Mouse (Mus musculus) neural tube, embryonic 11.5 days (tissue): ENCODE data around the gene Sorbs2. TPM values are rescaled to one million over a fixed set of nuclear protein-coding genes. Genes with fewer than 3 reads are reported as not detected.

Experiments used
- ATAC-seq: fragments of 200-750 bp; cut with Nextera tagmentation; 2 replicates; pipeline ENCODE4 v1.8.0; 2017; ENCODE audit warnings: moderate number of reproducible peaks, mild to moderate bottlenecking, moderate TSS enrichment, moderate library complexity; ENCODE audit not compliant: insufficient read depth, low FRiP score, low TSS enrichment
- DNase-seq: peaks from one replicate; pipeline ENCODE4 v3.0.0-alpha.2; 2015; ENCODE audit warnings: low spot score
- H3K27ac ChIP-seq: fragments of 300-500 bp; sonication (generic); 2 replicates; pipeline ENCODE4 v1.5.1; 2014; ENCODE audit warnings: low read depth, mild to moderate bottlenecking, low read length
- H3K27me3 ChIP-seq: fragments of 300-500 bp; sonication (generic); 2 replicates; pipeline ENCODE4 v1.6.1; 2014; ENCODE audit warnings: mild to moderate bottlenecking, low read length, mixed read lengths; ENCODE audit not compliant: control insufficient read depth, insufficient read depth
- H3K36me3 ChIP-seq: fragments of 300-500 bp; sonication (generic); 2 replicates; pipeline ENCODE4 v1.6.1; 2014; ENCODE audit warnings: mild to moderate bottlenecking, low read length, moderate library complexity, mixed read lengths; ENCODE audit not compliant: control insufficient read depth, insufficient read depth
- H3K4me1 ChIP-seq: fragments of 300-500 bp; sonication (generic); 2 replicates; pipeline ENCODE4 v1.6.1; 2014; ENCODE audit warnings: low read length, mixed read lengths; ENCODE audit not compliant: control insufficient read depth, insufficient read depth
- H3K4me2 ChIP-seq: fragments of 300-500 bp; sonication (generic); 2 replicates; pipeline ENCODE4 v1.6.1; 2014; ENCODE audit warnings: low read depth, mild to moderate bottlenecking, moderate library complexity
- H3K4me3 ChIP-seq: fragments of 300-500 bp; sonication (generic); 2 replicates; pipeline ENCODE4 v1.5.1; 2014; ENCODE audit warnings: low read depth, low read length
- H3K9ac ChIP-seq: fragments of 300-500 bp; sonication (generic); 2 replicates; pipeline ENCODE4 v1.6.1; 2014; ENCODE audit warnings: mild to moderate bottlenecking, low read length
- H3K9me3 ChIP-seq: fragments of 300-500 bp; sonication (generic); 2 replicates; pipeline ENCODE4 v1.6.1; 2016; ENCODE audit warnings: low read length; ENCODE audit not compliant: control insufficient read depth
- whole genome bisulfite sequencing: fragments of 180-500 bp; shearing (Covaris S2); extraction: QIAGEN DNeasy Blood & Tissue Kit; methylation state at CpG from one replicate; pipeline ENCODE4 v1.1.7; 2014; 5-methylcytosine and 5-hydroxymethylcytosine counted together
- polyA plus RNA-seq: library from polyadenylated mRNA; unstranded; fragments of >200 nt; fragmentation: Nextera tagmentation; extraction: Ambion mirVana; gene quantifications from 2 replicates; pipeline ENCODE4 v1.2.1, GENCODE M21; 2014

Gene Sorbs2
- polyA plus RNA-seq, 1 experiment from 2014 or later: 40.9 TPM

- H3K27me3 ChIP-seq: no peaks in the 10 kb centered on the region
- H3K36me3 ChIP-seq: no peaks in the 10 kb centered on the region
- no peaks in the 10 kb centered on the region for H3K4me1 ChIP-seq
- DNase-seq: no peak
- H3K9me3 ChIP-seq: no peaks in the 10 kb centered on the region
- H3K9ac ChIP-seq: no peak overlapping the region
- ATAC-seq: no peak
- no peak overlapping the region for H3K4me3 ChIP-seq
- H3K27ac ChIP-seq: no peak overlapping the region
- no peak overlapping the region for H3K4me2 ChIP-seq
These were observed 131.9 kb downstream of the Sorbs2 start for GRCm38 (mm10) chr8:45639444-45639843.

GRCm38 (mm10) chr8:45644651-45645050 lies 137.1 kb downstream of the Sorbs2 start:
- H3K9me3 ChIP-seq: no peaks in the 10 kb centered on the region
- 85% methylated on average over 2 of the region's 2 CpGs for whole genome bisulfite sequencing
- H3K9ac ChIP-seq: no peak overlapping the region
- no peaks in the 10 kb centered on the region for H3K4me1 ChIP-seq
- H3K4me2 ChIP-seq: no peak overlapping the region
- ATAC-seq: no peak
- no peak for DNase-seq
- no peaks in the 10 kb centered on the region for H3K36me3 ChIP-seq
- H3K4me3 ChIP-seq: no peak overlapping the region
- no peak overlapping the region for H3K27ac ChIP-seq
- no peaks in the 10 kb centered on the region for H3K27me3 ChIP-seq

- no peak overlapping the region for H3K9ac ChIP-seq
These were observed 141.5 kb downstream of the Sorbs2 start for GRCm38 (mm10) chr8:45649063-45649462.

GRCm38 (mm10) chr8:45649966-45650365 lies 142.4 kb downstream of the Sorbs2 start:
- no peak overlapping the region for H3K4me2 ChIP-seq
- H3K27me3 ChIP-seq: no peaks in the 10 kb centered on the region
- 95% methylated on average over 5 of the region's 5 CpGs for WGBS
- H3K27ac ChIP-seq: no peak overlapping the region
- no peak overlapping the region for H3K4me3 ChIP-seq
- DNase-seq (no peak), ATAC-seq (no peak)
- H3K36me3 ChIP-seq: no peaks in the 10 kb centered on the region
- H3K4me1 ChIP-seq: no peaks in the 10 kb centered on the region
- H3K9ac ChIP-seq: no peak overlapping the region
- no peaks in the 10 kb centered on the region for H3K9me3 ChIP-seq

More at GRCm38 (mm10) chr8:45649063-45649462, 141.5 kb downstream of the Sorbs2 start:
- Histone ChIP-seq H3K36me3 (no peaks in the 10 kb centered on the region), H3K27ac (no peak overlapping the region), H3K4me1 (no peaks in the 10 kb centered on the region), H3K4me3 (no peak overlapping the region), H3K27me3 (no peaks in the 10 kb centered on the region), H3K4me2 (no peak overlapping the region), H3K9me3 (no peaks in the 10 kb centered on the region)
- 95% methylated on average over 7 of the region's 7 CpGs for WGBS
- ATAC-seq (no peak), DNase-seq (no peak)

- Histone ChIP-seq H3K4me2 (no peak overlapping the region), H3K4me1 (no peaks in the 10 kb centered on the region), H3K27ac (no peak overlapping the region), H3K9ac (no peak overlapping the region), H3K9me3 (no peaks in the 10 kb centered on the region), H3K27me3 (no peaks in the 10 kb centered on the region), H3K4me3 (no peak overlapping the region), H3K36me3 (no peaks in the 10 kb centered on the region)
- no peak for ATAC-seq
- no peak for DNase-seq
- 88% methylated on average over 3 of the region's 3 CpGs for WGBS
These were observed 150.4 kb downstream of the Sorbs2 start for GRCm38 (mm10) chr8:45658021-45658420.

GRCm38 (mm10) chr8:45658458-45659325 lies 151.1 kb downstream of the Sorbs2 start:
- H3K4me2 ChIP-seq: no peak overlapping the region; the same call in 1 of the 2 replicates
- no peak overlapping the region for H3K27ac ChIP-seq
- no peaks in the 10 kb centered on the region for H3K36me3 ChIP-seq
- no peak for DNase-seq
- H3K9me3 ChIP-seq: no peaks in the 10 kb centered on the region
- no peak for ATAC-seq
- H3K27me3 ChIP-seq: no peaks in the 10 kb centered on the region
- WGBS: 40% methylated on average over 18 of the region's 18 CpGs
- no peaks in the 10 kb centered on the region for H3K4me1 ChIP-seq
- no peak overlapping the region for H3K9ac ChIP-seq
- H3K4me3 ChIP-seq: no peak overlapping the region

GRCm38 (mm10) chr8:45659473-45659872 lies 151.9 kb downstream of the Sorbs2 start:
- H3K4me1 ChIP-seq: no peaks in the 10 kb centered on the region
- 79% methylated on average over 4 of the region's 4 CpGs for WGBS
- no peaks in the 10 kb centered on the region for H3K9me3 ChIP-seq
- no peaks in the 10 kb centered on the region for H3K36me3 ChIP-seq
- no peak overlapping the region for H3K9ac ChIP-seq
- H3K27ac ChIP-seq: no peak overlapping the region
- H3K4me2 ChIP-seq: no peak overlapping the region
- H3K27me3 ChIP-seq: no peaks in the 10 kb centered on the region
- no peak overlapping the region for H3K4me3 ChIP-seq
- ATAC-seq (no peak), DNase-seq (no peak)

- H3K4me2 ChIP-seq: no peak overlapping the region
- no peak for DNase-seq
- 71% methylated on average over 12 of the region's 12 CpGs for WGBS
These were observed 153.0 kb downstream of the Sorbs2 start for GRCm38 (mm10) chr8:45660570-45660969.

GRCm38 (mm10) chr8:45661605-45662004 lies 154.0 kb downstream of the Sorbs2 start:
- DNase-seq: no peak
- no peak for ATAC-seq

More at GRCm38 (mm10) chr8:45660570-45660969, 153.0 kb downstream of the Sorbs2 start:
- no peaks in the 10 kb centered on the region for H3K4me1 ChIP-seq
- H3K9me3 ChIP-seq: no peaks in the 10 kb centered on the region
- no peak overlapping the region for H3K9ac ChIP-seq
- no peaks in the 10 kb centered on the region for H3K27me3 ChIP-seq
- no peak for ATAC-seq
- no peaks in the 10 kb centered on the region for H3K36me3 ChIP-seq
- H3K27ac ChIP-seq: no peak overlapping the region
- no peak overlapping the region for H3K4me3 ChIP-seq

More at GRCm38 (mm10) chr8:45661605-45662004, 154.0 kb downstream of the Sorbs2 start:
- Histone ChIP-seq H3K27me3 (no peaks in the 10 kb centered on the region), H3K27ac (no peak overlapping the region), H3K4me1 (no peaks in the 10 kb centered on the region), H3K4me3 (no peak overlapping the region), H3K36me3 (no peaks in the 10 kb centered on the region), H3K9me3 (no peaks in the 10 kb centered on the region), H3K9ac (no peak overlapping the region), H3K4me2 (no peak overlapping the region)
- 51% methylated on average over 4 of the region's 4 CpGs for WGBS
